Mouse (Mus musculus): ENCODE measurements around the gene Zdhhc21.

Gene Zdhhc21

GRCm38 (mm10) chr4:82859131-82860125 is at the start of gene Zdhhc21:
TSS of gene Zdhhc21 (minus strand) at chr4:82859958.
- peak; percentile 88 for DNase-seq (ENCODE audit: low spot score)

GRCm38 (mm10) chr4:82895227-82895626 is 35.5 kb upstream of the Zdhhc21 start:
- DNase-seq (ENCODE audit: low spot score) = no peak

GRCm38 (mm10) chr4:82892247-82892646 is 32.5 kb upstream of the Zdhhc21 start:
- no peak for DNase-seq (ENCODE audit: low spot score)

GRCm38 (mm10) chr4:82891566-82891965 is 31.8 kb upstream of the Zdhhc21 start:
- DNase-seq (ENCODE audit: low spot score) = no peak

GRCm38 (mm10) chr4:82891049-82891448 is 31.3 kb upstream of the Zdhhc21 start:
- no peak for DNase-seq (ENCODE audit: low spot score)

- no peak for DNase-seq (ENCODE audit: low spot score)
These were observed 30.8 kb upstream of the Zdhhc21 start for GRCm38 (mm10) chr4:82890585-82890984.

- no peak for DNase-seq (ENCODE audit: low spot score)
These were observed 26.4 kb upstream of the Zdhhc21 start for GRCm38 (mm10) chr4:82886148-82886547.

- no peak for DNase-seq (ENCODE audit: low spot score)
These were observed 25.8 kb upstream of the Zdhhc21 start for GRCm38 (mm10) chr4:82885535-82885913.

- DNase-seq (ENCODE audit: low spot score) = no peak
These were observed 25.1 kb upstream of the Zdhhc21 start, which contains the start of gene Cer1 for GRCm38 (mm10) chr4:82884636-82885534. TSS of gene Cer1 (minus strand) at chr4:82885148.

GRCm38 (mm10) chr4:82882500-82882899 is 22.7 kb upstream of the Zdhhc21 start:
- no peak for DNase-seq (ENCODE audit: low spot score)

GRCm38 (mm10) chr4:82881366-82881765 is 21.6 kb upstream of the Zdhhc21 start:
- DNase-seq (ENCODE audit: low spot score) = no peak

- DNase-seq (ENCODE audit: low spot score) = no peak
These were observed 20.5 kb upstream of the Zdhhc21 start for GRCm38 (mm10) chr4:82880243-82880642.

GRCm38 (mm10) chr4:82879152-82879551 is 19.4 kb upstream of the Zdhhc21 start:
- no peak for DNase-seq (ENCODE audit: low spot score)

GRCm38 (mm10) chr4:82876656-82877055 is 16.9 kb upstream of the Zdhhc21 start:
- no peak for DNase-seq (ENCODE audit: low spot score)

GRCm38 (mm10) chr4:82875532-82875931 is 15.8 kb upstream of the Zdhhc21 start:
- no peak for DNase-seq (ENCODE audit: low spot score)

GRCm38 (mm10) chr4:82874791-82875190 is 15.0 kb upstream of the Zdhhc21 start:
- no peak for DNase-seq (ENCODE audit: low spot score)

GRCm38 (mm10) chr4:82872548-82872947 is 12.8 kb upstream of the Zdhhc21 start:
- no peak for DNase-seq (ENCODE audit: low spot score)

GRCm38 (mm10) chr4:82872121-82872520 is 12.4 kb upstream of the Zdhhc21 start:
- no peak for DNase-seq (ENCODE audit: low spot score)

GRCm38 (mm10) chr4:82870931-82871330 is 11.2 kb upstream of the Zdhhc21 start:
- no peak for DNase-seq (ENCODE audit: low spot score)

- no peak for DNase-seq (ENCODE audit: low spot score)
These were observed 8.1 kb upstream of the Zdhhc21 start for GRCm38 (mm10) chr4:82867731-82868445.

GRCm38 (mm10) chr4:82867111-82867510 is 7.4 kb upstream of the Zdhhc21 start:
- DNase-seq (ENCODE audit: low spot score) = no peak
